Mouse (Mus musculus): ENCODE results near the gene Nol7. TPM values are rescaled to one million over a fixed set of nuclear protein-coding genes. Genes with fewer than 3 reads are reported as not detected.

Gene Nol7
- 123 and 130 TPM in 2 replicates for polyA plus RNA-seq (2016; fragmentation: Nextera tagmentation; extraction: Ambion mirVana)

GRCm38 (mm10) chr13:43398297-43399080 is at the start of gene Nol7:
Nol7 (plus strand) TSS chr13:43398390.
- Histone ChIP-seq H3K9me3 (no peaks in the 10 kb centered on the region), H3K4me3 (peak within 1 kb of the TSS; percentile 96), H3K27ac (peak within 1 kb of the TSS; percentile 99), H3K36me3 (peaks cover 50% of the 10 kb centered on the region), H3K4me1 (peaks cover 9% of the 10 kb centered on the region; the same call in 1 of the 2 replicates), H3K27me3 (ENCODE audit: insufficient read depth, poor library complexity, severe bottlenecking) (no peaks in the 10 kb centered on the region)
- WGBS: 1% methylated on average over 72 of the region's 72 CpGs
- DNase-seq (ENCODE audit: low spot score): peak; percentile 97

- H3K9me3 ChIP-seq: no peaks in the 10 kb centered on the region
- DNase-seq (ENCODE audit: low spot score): no peak
- H3K4me1 ChIP-seq: peaks cover 15% of the 10 kb centered on the region; the same call in 1 of the 2 replicates
- 75% methylated on average over 8 of the region's 8 CpGs for WGBS
- no peaks in the 10 kb centered on the region for H3K27me3 ChIP-seq (ENCODE audit: insufficient read depth, poor library complexity, severe bottlenecking)
- H3K4me3 ChIP-seq: no peak overlapping the region
- no peak overlapping the region for H3K27ac ChIP-seq
- H3K36me3 ChIP-seq: no peaks in the 10 kb centered on the region
Measured at GRCm38 (mm10) chr13:43349376-43349775, 48.8 kb upstream of the Nol7 start.

GRCm38 (mm10) chr13:43350489-43351169 is 47.6 kb upstream of the Nol7 start:
- Histone ChIP-seq H3K4me1 (peaks cover 21% of the 10 kb centered on the region; the same call in 1 of the 2 replicates), H3K4me3 (no peak overlapping the region), H3K36me3 (no peaks in the 10 kb centered on the region), H3K9me3 (no peaks in the 10 kb centered on the region), H3K27me3 (ENCODE audit: insufficient read depth, poor library complexity, severe bottlenecking) (no peaks in the 10 kb centered on the region), H3K27ac (peak overlapping the region; percentile 38; the same call in 1 of the 2 replicates)
- 53% methylated on average over 9 of the region's 9 CpGs for WGBS
- no peak for DNase-seq (ENCODE audit: low spot score)

DNA sequence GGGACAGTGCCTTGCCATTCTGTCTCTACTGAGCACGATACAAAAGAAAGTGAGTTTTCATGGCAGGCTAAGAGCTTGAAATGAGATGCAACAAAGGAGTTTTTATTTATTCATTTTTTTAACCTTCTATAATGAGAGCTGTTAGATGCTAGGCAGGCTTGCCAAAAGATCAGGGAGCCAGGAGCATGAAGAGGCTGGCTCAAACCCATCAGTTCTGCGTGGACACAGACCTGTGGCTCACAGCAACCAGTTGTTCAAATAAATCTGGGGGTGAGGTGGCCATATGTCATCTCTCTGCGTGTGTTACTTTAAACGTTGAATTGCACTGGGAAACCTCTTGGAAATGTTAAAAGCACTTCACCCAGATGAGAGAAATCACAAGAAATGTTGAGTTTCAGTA is 44.8 kb upstream of the Nol7 start:
- no peaks in the 10 kb centered on the region for H3K27me3 ChIP-seq (ENCODE audit: insufficient read depth, poor library complexity, severe bottlenecking)
- H3K27ac ChIP-seq: no peak overlapping the region
- no peaks in the 10 kb centered on the region for H3K36me3 ChIP-seq
- no peaks in the 10 kb centered on the region for H3K9me3 ChIP-seq
- no peak for DNase-seq (ENCODE audit: low spot score)
- 78% methylated on average over 4 of the region's 4 CpGs for WGBS
- H3K4me3 ChIP-seq: no peak overlapping the region
- peaks cover 24% of the 10 kb centered on the region; the same call in 1 of the 2 replicates for H3K4me1 ChIP-seq

DNA sequence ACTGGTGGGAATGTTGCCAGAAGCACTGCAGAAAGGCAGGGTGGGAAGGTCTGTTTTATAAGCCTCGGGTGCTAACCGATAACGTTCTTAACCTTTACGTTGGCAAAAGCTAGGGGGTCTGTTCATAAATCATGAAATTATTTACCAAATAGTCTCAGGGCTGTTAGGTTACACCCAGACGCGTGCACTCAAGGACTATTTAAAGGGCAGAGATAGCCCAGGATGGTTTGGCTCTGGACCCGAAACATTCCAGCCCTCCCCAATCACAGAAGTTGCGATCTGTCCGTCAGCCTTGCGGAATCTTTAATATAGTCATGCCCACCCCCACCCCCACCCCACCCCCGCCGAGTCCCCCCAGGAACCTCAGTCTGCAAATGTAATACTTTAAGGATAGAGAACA is 43.8 kb upstream of the Nol7 start:
- 64% methylated on average over 12 of the region's 12 CpGs for WGBS
- H3K4me1 ChIP-seq: peaks cover 20% of the 10 kb centered on the region; the same call in 1 of the 2 replicates
- no peak for DNase-seq (ENCODE audit: low spot score)
- no peaks in the 10 kb centered on the region for H3K9me3 ChIP-seq
- no peaks in the 10 kb centered on the region for H3K36me3 ChIP-seq
- H3K27me3 ChIP-seq (ENCODE audit: insufficient read depth, poor library complexity, severe bottlenecking): no peaks in the 10 kb centered on the region
- no peak overlapping the region for H3K27ac ChIP-seq
- H3K4me3 ChIP-seq: no peak overlapping the region

GRCm38 (mm10) chr13:43356346-43357125 is 41.7 kb upstream of the Nol7 start:
- Histone ChIP-seq H3K27ac (no peak overlapping the region), H3K4me3 (no peak overlapping the region), H3K36me3 (no peaks in the 10 kb centered on the region), H3K9me3 (no peaks in the 10 kb centered on the region), H3K27me3 (ENCODE audit: insufficient read depth, poor library complexity, severe bottlenecking) (no peaks in the 10 kb centered on the region), H3K4me1 (peaks cover 15% of the 10 kb centered on the region; the same call in 1 of the 2 replicates)
- 85% methylated on average over 14 of the region's 14 CpGs for WGBS
- no peak for DNase-seq (ENCODE audit: low spot score)

GRCm38 (mm10) chr13:43360534-43360933 is 37.7 kb upstream of the Nol7 start:
- Histone ChIP-seq H3K4me1 (peaks cover 17% of the 10 kb centered on the region), H3K9me3 (no peaks in the 10 kb centered on the region), H3K4me3 (no peak overlapping the region), H3K36me3 (no peaks in the 10 kb centered on the region), H3K27me3 (ENCODE audit: insufficient read depth, poor library complexity, severe bottlenecking) (no peaks in the 10 kb centered on the region), H3K27ac (no peak overlapping the region)
- 50% methylated on average over 6 of the region's 6 CpGs for WGBS
- DNase-seq (ENCODE audit: low spot score): no peak

DNA sequence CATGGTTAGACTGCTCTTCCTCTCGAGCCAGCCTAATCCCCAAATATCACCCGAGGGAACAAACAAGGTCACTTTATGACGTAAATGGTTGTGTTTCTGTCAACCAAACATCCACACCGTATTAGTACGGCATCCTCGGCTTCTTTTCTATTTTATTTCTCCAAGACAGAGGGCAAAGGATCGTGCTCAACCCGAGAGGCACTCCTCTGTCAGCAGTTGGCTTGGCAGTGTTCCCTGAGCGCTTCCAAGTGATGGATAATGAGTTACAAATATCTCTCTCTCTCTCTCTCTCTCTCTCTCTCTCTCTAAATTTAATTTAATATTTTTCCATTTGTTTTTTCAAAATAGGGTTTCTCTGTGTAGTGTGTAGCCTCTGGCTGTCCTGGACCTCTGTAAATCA is 35.8 kb upstream of the Nol7 start:
- H3K9me3 ChIP-seq: no peaks in the 10 kb centered on the region
- DNase-seq (ENCODE audit: low spot score): no peak

GRCm38 (mm10) chr13:43364985-43365824 is 33.0 kb upstream of the Nol7 start, which contains the start of gene Sirt5:
Sirt5 (plus strand) TSS chr13:43365496.
- no peaks in the 10 kb centered on the region for H3K9me3 ChIP-seq
- H3K27ac ChIP-seq: peak within 1 kb of the TSS; percentile 94
- peaks cover 16% of the 10 kb centered on the region for H3K4me1 ChIP-seq
- DNase-seq (ENCODE audit: low spot score): peak; percentile 96
- H3K36me3 ChIP-seq: no peaks in the 10 kb centered on the region
- H3K27me3 ChIP-seq (ENCODE audit: insufficient read depth, poor library complexity, severe bottlenecking): no peaks in the 10 kb centered on the region
- peak within 1 kb of the TSS; percentile 74 for H3K4me3 ChIP-seq
- WGBS: 14% methylated on average over 42 of the region's 42 CpGs

More for the DNA sequence above, 35.8 kb upstream of the Nol7 start:
- no peaks in the 10 kb centered on the region for H3K27me3 ChIP-seq (ENCODE audit: insufficient read depth, poor library complexity, severe bottlenecking)
- peaks cover 18% of the 10 kb centered on the region for H3K4me1 ChIP-seq
- no peaks in the 10 kb centered on the region for H3K36me3 ChIP-seq
- no peak overlapping the region for H3K27ac ChIP-seq
- no peak overlapping the region for H3K4me3 ChIP-seq
- WGBS: 80% methylated on average over 9 of the region's 9 CpGs

DNA sequence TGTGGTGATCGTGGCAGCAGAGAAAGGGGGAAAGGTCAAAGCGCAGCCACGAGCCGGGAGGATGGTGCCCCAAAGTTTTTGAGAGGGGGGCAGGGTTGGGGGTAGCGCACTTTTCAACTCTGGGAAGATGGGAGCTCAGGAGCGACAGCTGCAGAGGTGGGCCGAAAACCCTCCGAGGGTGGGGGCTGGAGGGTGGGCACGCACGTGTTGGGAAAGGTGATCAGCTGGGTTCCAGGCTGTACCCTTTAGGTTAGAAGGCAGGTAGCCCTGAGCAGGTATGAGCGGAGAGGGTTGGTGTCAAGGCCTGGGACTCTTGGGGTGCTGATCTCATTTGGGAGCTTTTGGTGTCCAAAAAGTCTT is 32.4 kb upstream of the Nol7 start:
- Histone ChIP-seq H3K4me3 (peak overlapping the region; percentile 74), H3K4me1 (peaks cover 13% of the 10 kb centered on the region), H3K36me3 (peaks cover 3% of the 10 kb centered on the region; the same call in 1 of the 2 replicates), H3K27ac (peak overlapping the region; percentile 94), H3K27me3 (ENCODE audit: insufficient read depth, poor library complexity, severe bottlenecking) (no peaks in the 10 kb centered on the region), H3K9me3 (no peaks in the 10 kb centered on the region)
- WGBS: 10% methylated on average over 11 of the region's 11 CpGs
- no peak for DNase-seq (ENCODE audit: low spot score)

- H3K27ac ChIP-seq: no peak overlapping the region
- no peak overlapping the region for H3K4me3 ChIP-seq
- WGBS: 89% methylated on average over 6 of the region's 6 CpGs
- peaks cover 32% of the 10 kb centered on the region for H3K36me3 ChIP-seq
- no peaks in the 10 kb centered on the region for H3K27me3 ChIP-seq (ENCODE audit: insufficient read depth, poor library complexity, severe bottlenecking)
- no peak for DNase-seq (ENCODE audit: low spot score)
- peaks cover 17% of the 10 kb centered on the region for H3K4me1 ChIP-seq
- no peaks in the 10 kb centered on the region for H3K9me3 ChIP-seq
Measured at GRCm38 (mm10) chr13:43370063-43370462, 28.1 kb upstream of the Nol7 start.

- Histone ChIP-seq H3K9me3 (no peaks in the 10 kb centered on the region), H3K36me3 (peaks cover 48% of the 10 kb centered on the region), H3K4me1 (0 out of 2 replicates have a peak, but pooled peaks cover 8% of the 10 kb centered on the region), H3K27me3 (ENCODE audit: insufficient read depth, poor library complexity, severe bottlenecking) (no peaks in the 10 kb centered on the region), H3K4me3 (no peak overlapping the region), H3K27ac (no peak overlapping the region)
- 77% methylated on average over 1 of the region's 1 CpGs for WGBS
- DNase-seq (ENCODE audit: low spot score): no peak
Measured at GRCm38 (mm10) chr13:43372892-43373291, 25.3 kb upstream of the Nol7 start.

All from heart, embryonic 10.5 days (tissue).